Mouse (Mus musculus) stomach, postnatal 0 days (tissue): Measurements from ENCODE around the gene Izumo1r.

Experiments used
- CTCF ChIP-seq: IDR thresholded peaks from 2 replicates; pipeline ENCODE4 v1.5.1; 2016; ENCODE audit warnings: antibody characterized with exemption, low read depth, mild to moderate bottlenecking, moderate library complexity
- EP300 ChIP-seq: optimal IDR thresholded peaks from 2 replicates; pipeline ENCODE3; 2016; ENCODE audit warnings: antibody characterized with exemption

DNA sequence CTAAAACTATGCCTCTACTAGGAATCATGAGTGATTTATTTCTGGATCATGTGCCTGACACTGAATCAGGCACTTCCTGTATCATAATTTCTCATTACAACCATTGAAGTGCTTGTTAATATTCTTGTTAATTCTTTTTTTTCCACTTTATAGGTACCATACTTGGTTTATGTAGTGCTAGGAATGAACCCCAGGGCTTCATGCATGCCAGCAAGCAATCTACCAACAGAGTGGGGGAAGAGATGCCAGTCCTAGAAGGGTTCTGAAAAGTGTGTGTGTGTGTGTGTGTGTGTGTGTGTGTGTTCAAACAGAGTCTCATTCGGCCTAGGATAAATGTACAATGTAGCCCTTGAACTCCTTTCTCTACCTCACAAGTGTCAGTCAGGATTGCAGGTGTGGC, 33.6 kb upstream of the Izumo1r start:
- TF ChIP-seq CTCF (no peak), EP300 (no peak)
